Mouse (Mus musculus) mouse trophoblast stem cell (cell line): ENCODE measurements around the gene Hsd17b6.

ENCODE experiments used
- in situ Hi-C, 2 experiments: fragments of 300-500 bp; cut with MseI, MboI; formaldehyde crosslinking; loops; 2 replicates in 1 of 2; 3 replicates in 1 of 2; pipeline ENCODE4 v1.15.1; 2025

The Hsd17b6 gene

GRCm38 (mm10) chr10:128008207-128008889 is 937 bp upstream of the Hsd17b6 start:
- in situ Hi-C loops: loop anchor here (5.0 to 10.0 kb wide), 2 partner anchors 36 to 54 kb away; no protein-coding TSS in a partner anchor

GRCm38 (mm10) chr10:128005479-128005878 is 1.9 kb downstream of the Hsd17b6 start:
- in situ Hi-C loops: loop anchor here (5.0 to 10.0 kb wide), 2 partner anchors 33 to 51 kb away; no protein-coding TSS in a partner anchor

GRCm38 (mm10) chr10:128004918-128005317 is 2.5 kb downstream of the Hsd17b6 start:
- in situ Hi-C loops: loop anchor here (5.0 to 10.0 kb wide), 2 partner anchors 33 to 50 kb away; no protein-coding TSS in a partner anchor

- in situ Hi-C loops: loop anchor here (10.0 kb wide), 1 partner anchor 49 kb away; no protein-coding TSS in a partner anchor
Observed at GRCm38 (mm10) chr10:128003281-128003801, 4.1 kb downstream of the Hsd17b6 start.

GRCm38 (mm10) chr10:127998260-127998659 is 9.2 kb downstream of the Hsd17b6 start:
- in situ Hi-C loops: no loop called here

- in situ Hi-C loops: no loop called here
Observed at GRCm38 (mm10) chr10:127996690-127997089, 10.7 kb downstream of the Hsd17b6 start.

GRCm38 (mm10) chr10:127985601-127986000 is 21.8 kb downstream of the Hsd17b6 start:
- in situ Hi-C loops: no loop called here

- in situ Hi-C loops: no loop called here
Observed at GRCm38 (mm10) chr10:127984650-127985049, 22.8 kb downstream of the Hsd17b6 start.

GRCm38 (mm10) chr10:127975503-127975902 is 31.9 kb downstream of the Hsd17b6 start:
- in situ Hi-C loops: no loop called here

GRCm38 (mm10) chr10:127974062-127974461 is 33.3 kb downstream of the Hsd17b6 start:
- in situ Hi-C loops: loop anchor here (5.0 kb wide), 1 partner anchor 33 kb away; the partner anchor contains the start of gene Hsd17b6 (in 2 of the 2)

GRCm38 (mm10) chr10:127971135-127971534 is 36.3 kb downstream of the Hsd17b6 start:
- in situ Hi-C loops: loop anchor here (5.0 kb wide), 1 partner anchor 36 kb away; the partner anchor contains the start of gene Hsd17b6 (in 2 of the 2)

GRCm38 (mm10) chr10:127970359-127970831 is 37.0 kb downstream of the Hsd17b6 start:
- in situ Hi-C loops: loop anchor here (5.0 kb wide), 1 partner anchor 37 kb away; the partner anchor contains the start of gene Hsd17b6 (in 2 of the 2)

- in situ Hi-C loops: loop anchor here (5.0 kb wide), 1 partner anchor 37 kb away; the partner anchor contains the start of gene Hsd17b6 (in 2 of the 2)
Observed at GRCm38 (mm10) chr10:127969820-127970219, 37.6 kb downstream of the Hsd17b6 start.

GRCm38 (mm10) chr10:127966506-127966905 is 40.9 kb downstream of the Hsd17b6 start:
- in situ Hi-C loops: no loop called here

- in situ Hi-C loops: no loop called here
Observed at GRCm38 (mm10) chr10:127964004-127964403, 43.4 kb downstream of the Hsd17b6 start.

GRCm38 (mm10) chr10:127962451-127962850 is 45.0 kb downstream of the Hsd17b6 start:
- in situ Hi-C loops: no loop called here

GRCm38 (mm10) chr10:127959161-127959679 is 48.2 kb downstream of the Hsd17b6 start:
- in situ Hi-C loops: loop anchor here (10.0 kb wide), 1 partner anchor 46 kb away; the partner anchor contains the start of gene Hsd17b6 (in 2 of the 2)

GRCm38 (mm10) chr10:127956168-127956816 is 51.1 kb downstream of the Hsd17b6 start:
- in situ Hi-C loops: loop anchor here (10.0 kb wide), 1 partner anchor 49 kb away; the partner anchor contains the start of gene Hsd17b6 (in 2 of the 2)

GRCm38 (mm10) chr10:127955034-127955433 is 52.4 kb downstream of the Hsd17b6 start:
- in situ Hi-C loops: loop anchor here (10.0 kb wide), 1 partner anchor 50 kb away; the partner anchor contains the start of gene Hsd17b6 (in 2 of the 2)

- in situ Hi-C loops: loop anchor here (10.0 kb wide), 1 partner anchor 53 kb away; the partner anchor contains the start of gene Hsd17b6 (in 2 of the 2)
Observed at GRCm38 (mm10) chr10:127951821-127952220, 55.6 kb downstream of the Hsd17b6 start.

GRCm38 (mm10) chr10:127951390-127951789 is 56.0 kb downstream of the Hsd17b6 start:
- in situ Hi-C loops: loop anchor here (10.0 kb wide), 1 partner anchor 53 kb away; the partner anchor contains the start of gene Hsd17b6 (in 2 of the 2)
